Mouse (Mus musculus): ENCODE measurements at regions not wholly inside any gene's neighbourhood (a gene's known extent, or its start where the extent isn't known, plus 50 kb on each side); places are given as distances from the start of the nearest gene placed in this dataset.

- Histone ChIP-seq H3K4me2 (ENCODE audit: low read length) (no peak overlapping the region), H3K4me3 (replicated peaks; ENCODE audit: low read depth, low read length) (no peak overlapping the region), H3K27me3 (ENCODE audit: control insufficient read depth, insufficient read depth, low read length) (no peaks in the 10 kb centered on the region), H3K9ac (replicated peaks; ENCODE audit: low read length) (no peak overlapping the region), H3K36me3 (ENCODE audit: control insufficient read depth, insufficient read depth, low read length) (no peaks in the 10 kb centered on the region), H3K4me1 (ENCODE audit: control insufficient read depth, insufficient read depth, low read length) (peaks cover 7% of the 10 kb centered on the region), H3K27ac (replicated peaks; ENCODE audit: low read depth, low read length) (no peak overlapping the region), H3K9me3 (ENCODE audit: control insufficient read depth, low read length) (no peaks in the 10 kb centered on the region)
- ATAC-seq (ENCODE audit: low FRiP score, low TSS enrichment) (no peak), DNase-seq (peak; percentile 12)
- WGBS = 81% methylated on average over 2 of the region's 2 CpGs
Measured at GRCm38 (mm10) chr1:61236511-61236910, 258.8 kb downstream of the Icos start.

DNA sequence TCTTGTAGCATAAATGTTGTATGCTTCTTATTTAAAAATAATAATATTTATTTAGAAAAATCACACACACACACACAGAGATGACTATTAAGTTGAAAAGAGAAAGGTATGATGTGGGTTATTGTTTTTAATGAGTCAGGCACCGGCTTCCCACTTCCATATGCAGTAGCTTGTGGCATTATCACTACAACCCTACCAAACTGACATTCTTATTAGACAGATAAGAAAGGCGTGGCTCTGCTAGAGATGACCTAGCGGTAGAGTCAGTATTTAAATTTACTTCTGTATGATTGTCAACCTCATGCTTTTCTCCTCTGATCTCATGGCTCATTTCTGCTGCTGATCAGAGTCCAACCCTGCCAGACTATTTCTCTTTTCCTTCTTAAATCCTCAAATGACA is 260.9 kb downstream of the Icos start:
- ATAC-seq (ENCODE audit: low FRiP score, low TSS enrichment) = no peak
- Histone ChIP-seq H3K9me3 (ENCODE audit: control insufficient read depth, low read length) (no peaks in the 10 kb centered on the region), H3K27ac (replicated peaks; ENCODE audit: low read depth, low read length) (no peak overlapping the region), H3K4me3 (replicated peaks; ENCODE audit: low read depth, low read length) (no peak overlapping the region), H3K4me2 (ENCODE audit: low read length) (no peak overlapping the region), H3K9ac (replicated peaks; ENCODE audit: low read length) (no peak overlapping the region), H3K4me1 (ENCODE audit: control insufficient read depth, insufficient read depth, low read length) (peaks cover 7% of the 10 kb centered on the region), H3K36me3 (ENCODE audit: control insufficient read depth, insufficient read depth, low read length) (no peaks in the 10 kb centered on the region), H3K27me3 (ENCODE audit: control insufficient read depth, insufficient read depth, low read length) (no peaks in the 10 kb centered on the region)
- WGBS = 94% methylated on average over 3 of the region's 3 CpGs
- DNase-seq = no peak

GRCm38 (mm10) chr1:61257561-61257960 is 279.8 kb downstream of the Icos start:
- Histone ChIP-seq H3K4me1 (ENCODE audit: control insufficient read depth, insufficient read depth, low read length) (no peaks in the 10 kb centered on the region), H3K4me2 (ENCODE audit: low read length) (no peak overlapping the region), H3K27me3 (ENCODE audit: control insufficient read depth, insufficient read depth, low read length) (0 out of 2 replicates have a peak, but pooled peaks cover under 1% of the 10 kb centered on the region), H3K36me3 (ENCODE audit: control insufficient read depth, insufficient read depth, low read length) (no peaks in the 10 kb centered on the region), H3K9me3 (ENCODE audit: control insufficient read depth, low read length) (no peaks in the 10 kb centered on the region), H3K4me3 (replicated peaks; ENCODE audit: low read depth, low read length) (no peak overlapping the region), H3K27ac (replicated peaks; ENCODE audit: low read depth, low read length) (no peak overlapping the region), H3K9ac (replicated peaks; ENCODE audit: low read length) (no peak overlapping the region)
- ATAC-seq (ENCODE audit: low FRiP score, low TSS enrichment) (no peak), DNase-seq (no peak)

DNA sequence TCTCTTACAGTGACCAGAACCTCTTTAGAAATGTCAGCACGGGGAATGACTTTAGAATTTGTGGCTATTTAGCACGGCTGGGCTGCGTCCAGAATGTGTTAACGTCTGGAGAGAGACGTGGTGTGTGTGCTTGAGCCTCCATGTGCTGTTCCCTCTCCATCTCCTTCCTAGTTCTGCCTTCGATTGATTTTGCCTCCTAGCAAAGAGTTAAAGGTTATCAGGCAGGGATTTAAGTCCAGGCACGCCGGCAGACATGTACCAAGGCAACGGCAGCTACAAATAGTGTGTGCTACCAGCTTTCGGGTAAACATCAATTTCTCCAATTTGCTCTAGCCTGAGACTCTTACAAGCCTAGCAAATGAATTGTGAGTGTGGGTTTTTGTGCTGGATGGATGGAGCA is 285.7 kb downstream of the Icos start:
- Histone ChIP-seq H3K27ac (replicated peaks; ENCODE audit: low read depth, low read length) (no peak overlapping the region), H3K4me1 (ENCODE audit: control insufficient read depth, insufficient read depth, low read length) (peaks cover 6% of the 10 kb centered on the region; the same call in 1 of the 2 replicates), H3K4me2 (ENCODE audit: low read length) (no peak overlapping the region), H3K36me3 (ENCODE audit: control insufficient read depth, insufficient read depth, low read length) (no peaks in the 10 kb centered on the region), H3K4me3 (replicated peaks; ENCODE audit: low read depth, low read length) (no peak overlapping the region), H3K27me3 (ENCODE audit: control insufficient read depth, insufficient read depth, low read length) (peaks cover 6% of the 10 kb centered on the region; the same call in 1 of the 2 replicates), H3K9me3 (ENCODE audit: control insufficient read depth, low read length) (no peaks in the 10 kb centered on the region), H3K9ac (replicated peaks; ENCODE audit: low read length) (no peak overlapping the region)
- ATAC-seq (ENCODE audit: low FRiP score, low TSS enrichment) (no peak), DNase-seq (peak; percentile 36)
- 51% methylated on average over 10 of the region's 10 CpGs for WGBS

DNA sequence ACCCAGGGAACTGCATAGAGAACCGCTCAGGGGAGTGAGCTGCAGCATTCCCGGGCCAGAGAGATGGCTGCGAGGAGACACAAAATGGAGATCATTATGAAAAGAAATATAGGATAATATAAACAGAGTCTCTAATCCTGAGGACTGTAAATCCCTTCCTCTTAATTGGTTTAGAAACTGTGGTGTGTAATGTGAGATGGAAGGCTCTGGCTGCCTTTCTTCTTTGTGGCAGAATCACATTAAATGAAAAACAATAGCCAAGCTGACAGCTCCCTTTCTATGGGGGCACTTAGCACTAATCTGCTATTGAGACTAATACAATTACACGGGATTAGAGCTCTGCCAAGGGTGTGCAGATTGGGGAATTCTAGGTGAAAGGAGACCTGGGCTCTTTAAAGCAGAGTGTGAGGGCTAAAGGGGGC is 288.0 kb downstream of the Icos start:
- H3K9ac ChIP-seq (replicated peaks; ENCODE audit: low read length) = no peak overlapping the region
- H3K4me1 ChIP-seq (ENCODE audit: control insufficient read depth, insufficient read depth, low read length) = peaks cover 6% of the 10 kb centered on the region; the same call in 1 of the 2 replicates
- 2% methylated on average over 4 of the region's 4 CpGs for WGBS
- ATAC-seq (ENCODE audit: low FRiP score, low TSS enrichment) (peak; percentile 60; the same call in 1 of the 2 replicates), DNase-seq (peak; percentile 69)
- no peak overlapping the region for H3K4me3 ChIP-seq (replicated peaks; ENCODE audit: low read depth, low read length)
- H3K9me3 ChIP-seq (ENCODE audit: control insufficient read depth, low read length) = no peaks in the 10 kb centered on the region
- H3K27me3 ChIP-seq (ENCODE audit: control insufficient read depth, insufficient read depth, low read length) = peaks cover 6% of the 10 kb centered on the region; the same call in 1 of the 2 replicates
- peak overlapping the region; percentile 10 for H3K27ac ChIP-seq (replicated peaks; ENCODE audit: low read depth, low read length)
- H3K36me3 ChIP-seq (ENCODE audit: control insufficient read depth, insufficient read depth, low read length) = no peaks in the 10 kb centered on the region
- no peak overlapping the region for H3K4me2 ChIP-seq (ENCODE audit: low read length)

GRCm38 (mm10) chr1:61273843-61274242 is 296.1 kb downstream of the Icos start:
- Histone ChIP-seq H3K4me2 (ENCODE audit: low read length) (no peak overlapping the region), H3K9ac (replicated peaks; ENCODE audit: low read length) (no peak overlapping the region), H3K9me3 (ENCODE audit: control insufficient read depth, low read length) (no peaks in the 10 kb centered on the region), H3K4me1 (ENCODE audit: control insufficient read depth, insufficient read depth, low read length) (no peaks in the 10 kb centered on the region), H3K4me3 (replicated peaks; ENCODE audit: low read depth, low read length) (no peak overlapping the region), H3K27me3 (ENCODE audit: control insufficient read depth, insufficient read depth, low read length) (no peaks in the 10 kb centered on the region; the same call in 1 of the 2 replicates), H3K27ac (replicated peaks; ENCODE audit: low read depth, low read length) (no peak overlapping the region), H3K36me3 (ENCODE audit: control insufficient read depth, insufficient read depth, low read length) (no peaks in the 10 kb centered on the region)
- 73% methylated on average over 4 of the region's 4 CpGs for WGBS
- ATAC-seq (ENCODE audit: low FRiP score, low TSS enrichment) (no peak), DNase-seq (no peak)

DNA sequence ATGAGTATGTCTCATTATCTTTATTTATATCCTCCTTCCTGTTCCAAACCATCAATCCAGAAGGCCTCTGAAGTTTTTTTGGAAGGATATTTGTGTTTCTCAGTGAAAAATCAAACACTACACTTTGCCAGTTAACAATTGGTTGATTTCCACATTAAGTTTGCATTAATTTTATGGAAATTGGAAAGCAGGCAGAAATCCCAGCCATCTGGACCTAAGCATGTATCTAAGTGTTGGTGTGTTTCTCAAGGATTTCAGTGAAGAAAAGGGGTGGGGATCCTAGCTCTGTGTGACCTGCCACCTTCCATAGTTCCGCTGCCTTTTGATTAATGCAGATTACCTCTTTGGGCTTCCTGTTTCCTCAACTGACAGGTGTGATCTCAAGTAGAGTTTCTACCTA is 296.5 kb downstream of the Icos start:
- no peak overlapping the region for H3K4me3 ChIP-seq (replicated peaks; ENCODE audit: low read depth, low read length)
- no peaks in the 10 kb centered on the region for H3K9me3 ChIP-seq (ENCODE audit: control insufficient read depth, low read length)
- H3K4me2 ChIP-seq (ENCODE audit: low read length) = no peak overlapping the region
- H3K27ac ChIP-seq (replicated peaks; ENCODE audit: low read depth, low read length) = no peak overlapping the region
- ATAC-seq (ENCODE audit: low FRiP score, low TSS enrichment) = no peak
- no peaks in the 10 kb centered on the region; the same call in 1 of the 2 replicates for H3K27me3 ChIP-seq (ENCODE audit: control insufficient read depth, insufficient read depth, low read length)
- H3K4me1 ChIP-seq (ENCODE audit: control insufficient read depth, insufficient read depth, low read length) = no peaks in the 10 kb centered on the region
- no peak for DNase-seq
- no peaks in the 10 kb centered on the region for H3K36me3 ChIP-seq (ENCODE audit: control insufficient read depth, insufficient read depth, low read length)
- no peak overlapping the region for H3K9ac ChIP-seq (replicated peaks; ENCODE audit: low read length)
- 87% methylated on average over 1 of the region's 1 CpGs for WGBS

DNA sequence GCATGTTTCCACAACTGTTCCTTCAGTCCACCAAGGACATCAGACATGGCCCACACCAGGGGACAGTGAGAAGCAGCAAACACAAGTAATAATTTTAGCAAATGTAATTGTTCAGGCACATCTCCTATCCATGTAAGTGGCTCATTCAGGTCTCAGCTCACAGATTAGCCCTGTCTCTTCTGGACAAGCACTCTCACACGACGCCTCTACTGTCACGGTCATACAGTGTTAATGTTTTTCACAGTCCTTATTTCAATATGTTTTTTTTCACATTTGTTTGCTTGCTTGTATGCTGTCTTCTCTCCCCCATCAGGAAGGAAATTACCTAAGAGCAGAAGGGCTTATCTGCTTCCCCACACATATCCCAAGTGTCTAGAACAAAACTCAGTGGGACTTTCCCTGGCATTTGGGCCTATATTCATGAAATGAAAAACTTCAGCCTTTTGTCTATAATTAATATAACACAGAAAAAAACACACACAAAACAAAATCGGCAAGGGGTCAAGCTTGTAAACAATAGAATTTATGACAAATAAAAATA is 299.5 kb downstream of the Icos start:
- no peaks in the 10 kb centered on the region for H3K36me3 ChIP-seq (ENCODE audit: control insufficient read depth, insufficient read depth, low read length)
- H3K9ac ChIP-seq (replicated peaks; ENCODE audit: low read length) = no peak overlapping the region
- no peaks in the 10 kb centered on the region for H3K27me3 ChIP-seq (ENCODE audit: control insufficient read depth, insufficient read depth, low read length)
- no peak overlapping the region for H3K4me2 ChIP-seq (ENCODE audit: low read length)
- H3K9me3 ChIP-seq (ENCODE audit: control insufficient read depth, low read length) = no peaks in the 10 kb centered on the region
- DNase-seq (no peak), ATAC-seq (ENCODE audit: low FRiP score, low TSS enrichment) (no peak)
- 86% methylated on average over 4 of the region's 4 CpGs for WGBS
- H3K4me1 ChIP-seq (ENCODE audit: control insufficient read depth, insufficient read depth, low read length) = no peaks in the 10 kb centered on the region
- H3K4me3 ChIP-seq (replicated peaks; ENCODE audit: low read depth, low read length) = no peak overlapping the region
- H3K27ac ChIP-seq (replicated peaks; ENCODE audit: low read depth, low read length) = no peak overlapping the region

DNA sequence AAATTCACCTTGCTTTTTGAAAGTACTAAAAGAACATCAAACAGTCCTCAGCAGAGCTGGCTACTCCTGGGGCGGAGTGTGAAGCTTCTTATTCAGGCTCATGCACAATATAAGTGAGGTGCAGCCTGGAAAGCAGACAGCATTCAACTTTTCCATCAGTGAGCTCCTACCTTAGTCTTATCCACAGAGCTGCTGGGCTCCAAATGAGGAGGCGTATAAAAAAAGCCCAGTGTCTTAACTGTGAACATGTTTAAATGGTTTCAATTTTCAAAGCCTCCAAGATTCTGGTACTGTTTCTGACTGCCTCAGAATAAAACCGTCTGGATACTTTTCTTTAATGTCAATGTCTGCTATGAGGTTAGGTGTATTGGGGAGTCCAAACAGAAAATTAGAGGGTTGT is 310.5 kb downstream of the Icos start:
- Histone ChIP-seq H3K4me2 (ENCODE audit: low read length) (no peak overlapping the region), H3K27me3 (ENCODE audit: control insufficient read depth, insufficient read depth, low read length) (no peaks in the 10 kb centered on the region), H3K9me3 (ENCODE audit: control insufficient read depth, low read length) (no peaks in the 10 kb centered on the region), H3K27ac (replicated peaks; ENCODE audit: low read depth, low read length) (no peak overlapping the region), H3K9ac (replicated peaks; ENCODE audit: low read length) (no peak overlapping the region), H3K4me3 (replicated peaks; ENCODE audit: low read depth, low read length) (no peak overlapping the region), H3K4me1 (ENCODE audit: control insufficient read depth, insufficient read depth, low read length) (0 out of 2 replicates have a peak, but pooled peaks cover 3% of the 10 kb centered on the region), H3K36me3 (ENCODE audit: control insufficient read depth, insufficient read depth, low read length) (no peaks in the 10 kb centered on the region)
- 88% methylated on average over 3 of the region's 3 CpGs for WGBS
- ATAC-seq (ENCODE audit: low FRiP score, low TSS enrichment) (no peak), DNase-seq (no peak)
